Mouse (Mus musculus) stomach, adult 2 months (tissue): ENCODE data around the gene Glrx3. TPM values are rescaled to one million over a fixed set of nuclear protein-coding genes. Genes with fewer than 3 reads are reported as not detected.

Source experiments
- polyA plus RNA-seq: library from polyadenylated mRNA; depleted of rRNA; stranded (reverse); fragments of >200 nt; gene quantifications from 2 replicates; pipeline ENCODE4 v1.2.3, GENCODE M21; 2012; rRNA removed

Gene Glrx3
- polyA plus RNA-seq, result 4.9 and 6.0 TPM in 2 replicates

DNA sequence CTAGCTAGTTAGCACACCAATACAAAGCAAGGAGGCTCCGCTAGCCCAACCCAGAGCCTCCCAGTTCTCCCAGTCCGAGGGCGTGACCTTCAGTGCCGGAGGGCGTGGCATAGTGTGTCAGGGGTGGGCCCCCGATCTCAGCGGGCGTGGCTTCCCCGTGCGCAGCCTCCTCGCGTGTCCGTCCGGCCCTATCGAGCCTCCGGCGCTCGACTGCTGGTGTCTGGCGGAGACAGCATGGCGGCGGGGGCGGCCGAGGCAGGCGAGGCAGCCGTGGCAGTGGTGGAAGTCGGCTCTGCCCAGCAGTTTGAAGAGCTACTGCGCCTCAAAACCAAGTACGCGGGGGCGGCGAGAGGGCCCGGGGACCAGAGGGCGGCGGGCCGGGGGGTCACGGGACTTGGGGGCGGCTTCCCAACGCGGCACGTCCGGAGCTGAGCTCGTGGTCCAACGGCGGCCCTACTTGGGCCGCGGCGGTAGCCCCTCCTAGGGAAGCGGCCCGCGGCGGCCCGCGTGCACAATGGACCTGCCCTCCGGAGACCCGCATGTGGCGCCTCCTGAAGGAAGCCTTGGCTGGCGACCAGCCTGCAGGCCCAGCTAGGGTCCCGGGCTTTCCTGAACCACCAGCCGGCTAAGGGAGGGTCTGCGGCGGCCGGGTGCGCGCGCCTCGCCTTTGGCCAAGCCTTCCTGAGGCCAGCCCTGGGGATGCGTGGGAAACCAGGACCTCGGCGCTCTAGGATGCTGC, at the start of gene Glrx3:
TSS of gene Glrx3 (plus strand) at position 175 of the 739 bp plus-strand sequence.

GRCm38 (mm10) chr7:137410337-137411197, 26.8 kb upstream of the Glrx3 start, which contains the start of gene 9430038I01Rik:
Gene 9430038I01Rik (minus strand): TSS chr7:137410762.

Other genes with a start within 250 kb of the Glrx3 start
- 0.25 and 1.00 TPM in 2 replicates for gene Ebf3, start 123.2 kb upstream of the Glrx3 start, polyA plus RNA-seq
- gene 9430038I01Rik, start 26.9 kb upstream of the Glrx3 start, polyA plus RNA-seq, result 3.2 and 4.2 TPM in 2 replicates